Mouse (Mus musculus): Measurements from ENCODE around the gene Apon. TPM values are rescaled to one million over a fixed set of nuclear protein-coding genes. Genes with fewer than 3 reads are reported as not detected.
"Not testable (repeated sequence)": the region's sequence is repeated elsewhere in the genome, so short reads cannot be mapped to it uniquely, and the experiment has no call there.

Apon gene
- polyA plus RNA-seq, 1 experiment from 2014 or later: not detected

DNA sequence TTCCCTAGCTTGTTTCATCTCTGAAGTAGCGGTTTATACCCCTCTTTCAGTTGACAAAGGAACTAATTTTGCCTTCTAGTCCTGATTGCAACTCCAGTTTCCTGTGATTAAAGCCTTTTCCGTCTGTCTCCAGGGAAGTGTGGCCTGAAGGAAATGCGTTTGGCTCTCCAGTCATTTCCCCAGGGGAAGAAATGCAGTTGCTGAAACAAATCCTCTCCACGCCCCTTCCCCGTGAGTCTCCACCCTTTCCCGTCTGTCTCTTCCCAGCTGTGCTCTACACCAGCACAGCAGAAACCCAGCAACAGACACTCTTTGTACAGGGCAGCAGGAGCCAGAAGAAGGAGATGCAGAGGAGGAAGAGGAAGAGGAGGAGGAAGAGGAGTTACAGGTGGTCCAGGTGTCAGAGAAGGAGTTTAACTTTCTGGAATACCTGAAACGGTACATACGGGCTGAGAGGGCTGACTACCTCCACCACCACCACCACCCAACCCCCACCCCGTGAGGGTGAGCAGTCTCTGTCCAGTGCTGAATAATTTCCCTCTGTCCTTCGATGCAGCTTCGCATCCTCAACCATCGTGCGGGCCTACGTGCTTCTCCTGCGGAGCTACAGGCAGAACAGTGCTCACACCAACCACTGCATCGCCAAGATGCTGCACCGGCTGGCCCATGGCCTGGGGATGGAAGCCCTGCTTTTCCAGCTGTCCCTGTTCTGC, 6.7 kb upstream of the Apon start:
- 86% methylated on average over 17 of the region's 17 CpGs for WGBS
- no peak overlapping the region for H3K27ac ChIP-seq (ENCODE audit: low read length)
- H3K4me2 ChIP-seq (ENCODE audit: low read length): no peak overlapping the region; the same call in 1 of the 2 replicates
- no peaks in the 10 kb centered on the region for H3K27me3 ChIP-seq (replicated peaks; ENCODE audit: control insufficient read depth, insufficient read depth, low read length)
- ATAC-seq: no peak
- no peak overlapping the region for H3K9ac ChIP-seq (replicated peaks; ENCODE audit: low read depth, low read length)
- peaks cover 13% of the 10 kb centered on the region for H3K36me3 ChIP-seq (ENCODE audit: control insufficient read depth, insufficient read depth)
- H3K4me1 ChIP-seq (replicated peaks; ENCODE audit: control insufficient read depth, insufficient read depth, low read length): no peaks in the 10 kb centered on the region
- no peaks in the 10 kb centered on the region for H3K9me3 ChIP-seq (ENCODE audit: control insufficient read depth, low read length)
- H3K4me3 ChIP-seq (replicated peaks; ENCODE audit: low read length): no peak overlapping the region

DNA sequence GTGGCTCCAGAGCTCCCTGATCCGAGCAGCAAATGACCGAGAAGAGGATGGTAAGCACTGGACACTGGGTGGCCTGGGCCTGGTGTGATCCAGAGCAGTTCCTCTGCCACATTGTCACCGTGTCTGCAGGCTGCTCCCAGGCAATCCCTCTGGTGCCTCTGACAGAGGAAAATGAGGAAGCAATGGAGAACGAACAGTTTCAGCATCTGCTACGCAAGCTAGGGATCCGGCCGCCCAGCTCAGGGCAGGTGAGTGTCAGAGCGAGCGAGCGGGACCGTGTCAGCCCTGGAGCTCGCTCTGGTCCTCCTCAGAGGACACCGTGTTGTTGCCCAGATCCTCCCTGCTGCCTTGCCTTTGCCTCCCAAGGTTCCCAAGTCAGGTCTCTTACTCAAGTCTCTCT, 3.3 kb upstream of the Apon start:
- no peaks in the 10 kb centered on the region for H3K4me1 ChIP-seq (replicated peaks; ENCODE audit: control insufficient read depth, insufficient read depth, low read length)
- ATAC-seq: no peak
- no peak overlapping the region for H3K4me2 ChIP-seq (ENCODE audit: low read length)
- H3K27ac ChIP-seq (ENCODE audit: low read length): no peak overlapping the region
- WGBS: 92% methylated on average over 13 of the region's 13 CpGs
- no peaks in the 10 kb centered on the region for H3K27me3 ChIP-seq (replicated peaks; ENCODE audit: control insufficient read depth, insufficient read depth, low read length)
- H3K9ac ChIP-seq (replicated peaks; ENCODE audit: low read depth, low read length): no peak overlapping the region
- no peak overlapping the region for H3K4me3 ChIP-seq (replicated peaks; ENCODE audit: low read length)
- peaks cover 13% of the 10 kb centered on the region for H3K36me3 ChIP-seq (ENCODE audit: control insufficient read depth, insufficient read depth)
- no peaks in the 10 kb centered on the region for H3K9me3 ChIP-seq (ENCODE audit: control insufficient read depth, low read length)

DNA sequence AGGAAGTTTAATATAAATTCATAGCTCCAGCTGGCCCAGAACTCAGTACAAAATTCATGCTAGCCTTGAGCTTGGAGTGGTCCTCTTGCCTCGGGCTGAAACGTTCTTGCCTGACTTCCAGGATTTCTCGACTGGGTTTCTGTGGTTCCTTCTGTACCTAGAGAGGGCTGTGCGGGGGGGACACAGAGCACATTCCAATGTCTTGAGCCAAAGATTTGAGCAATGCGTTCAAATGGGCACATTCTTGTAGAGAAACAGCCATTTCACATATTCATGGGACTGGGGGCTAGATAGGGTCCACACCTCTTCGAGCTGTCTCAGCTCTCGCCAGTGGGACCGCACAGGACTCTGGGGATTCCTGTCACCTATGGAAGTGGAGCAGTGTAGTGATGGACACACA, 2.0 kb downstream of the Apon start:
- WGBS: 90% methylated on average over 8 of the region's 8 CpGs

GRCm38 (mm10) chr10:128256328-128256727, 2.4 kb downstream of the Apon start:
- no peak overlapping the region for H3K27ac ChIP-seq (ENCODE audit: low read length)
- no peaks in the 10 kb centered on the region for H3K4me1 ChIP-seq (replicated peaks; ENCODE audit: control insufficient read depth, insufficient read depth, low read length)
- H3K4me3 ChIP-seq (replicated peaks; ENCODE audit: low read length): no peak overlapping the region
- no peak overlapping the region for H3K9ac ChIP-seq (replicated peaks; ENCODE audit: low read depth, low read length)
- peaks cover 6% of the 10 kb centered on the region; the same call in 1 of the 2 replicates for H3K36me3 ChIP-seq (ENCODE audit: control insufficient read depth, insufficient read depth)
- H3K4me2 ChIP-seq (ENCODE audit: low read length): no peak overlapping the region
- H3K27me3 ChIP-seq (replicated peaks; ENCODE audit: control insufficient read depth, insufficient read depth, low read length): no peaks in the 10 kb centered on the region
- WGBS: 94% methylated on average over 8 of the region's 8 CpGs
- ATAC-seq: no peak
- no peaks in the 10 kb centered on the region for H3K9me3 ChIP-seq (ENCODE audit: control insufficient read depth, low read length)

More for the DNA sequence above, 2.0 kb downstream of the Apon start:
- Histone ChIP-seq H3K9me3 (ENCODE audit: control insufficient read depth, low read length) (no peaks in the 10 kb centered on the region), H3K27me3 (replicated peaks; ENCODE audit: control insufficient read depth, insufficient read depth, low read length) (no peaks in the 10 kb centered on the region), H3K4me3 (replicated peaks; ENCODE audit: low read length) (no peak overlapping the region), H3K27ac (ENCODE audit: low read length) (no peak overlapping the region), H3K4me2 (ENCODE audit: low read length) (no peak overlapping the region), H3K4me1 (replicated peaks; ENCODE audit: control insufficient read depth, insufficient read depth, low read length) (no peaks in the 10 kb centered on the region), H3K9ac (replicated peaks; ENCODE audit: low read depth, low read length) (no peak overlapping the region), H3K36me3 (ENCODE audit: control insufficient read depth, insufficient read depth) (peaks cover 6% of the 10 kb centered on the region; the same call in 1 of the 2 replicates)
- ATAC-seq: no peak

DNA sequence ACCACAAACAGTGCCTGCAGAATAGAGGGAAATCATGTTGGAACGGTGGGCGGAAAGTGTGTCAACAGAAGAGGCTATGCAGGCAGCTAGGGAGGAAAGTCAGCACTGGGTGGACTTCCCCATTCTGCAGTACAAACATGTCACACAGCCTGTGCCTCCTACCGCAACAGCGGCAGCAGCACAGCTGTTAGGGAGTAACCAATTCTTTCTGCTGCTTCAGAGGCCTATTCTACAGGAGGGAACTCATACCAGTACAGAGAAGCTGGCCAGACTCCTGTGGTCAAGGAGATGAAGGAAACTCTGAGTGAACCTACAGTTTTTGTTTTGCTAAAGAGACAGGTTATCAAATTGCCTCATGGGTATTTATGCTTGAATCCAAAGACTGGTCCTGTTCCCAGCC, 5.1 kb downstream of the Apon start:
- no peak overlapping the region for H3K9ac ChIP-seq (replicated peaks; ENCODE audit: low read depth, low read length)
- H3K4me1 ChIP-seq (replicated peaks; ENCODE audit: control insufficient read depth, insufficient read depth, low read length): no peaks in the 10 kb centered on the region
- no peaks in the 10 kb centered on the region for H3K9me3 ChIP-seq (ENCODE audit: control insufficient read depth, low read length)
- H3K4me2 ChIP-seq (ENCODE audit: low read length): no peak overlapping the region
- WGBS: 94% methylated on average over 4 of the region's 4 CpGs
- no peaks in the 10 kb centered on the region for H3K36me3 ChIP-seq (ENCODE audit: control insufficient read depth, insufficient read depth)
- H3K4me3 ChIP-seq (replicated peaks; ENCODE audit: low read length): no peak overlapping the region
- H3K27ac ChIP-seq (ENCODE audit: low read length): no peak overlapping the region
- no peak for ATAC-seq
- no peaks in the 10 kb centered on the region for H3K27me3 ChIP-seq (replicated peaks; ENCODE audit: control insufficient read depth, insufficient read depth, low read length)

GRCm38 (mm10) chr10:128259946-128260345, 6.0 kb downstream of the Apon start:
- WGBS: 84% methylated on average over 5 of the region's 5 CpGs
- no peak overlapping the region for H3K4me2 ChIP-seq (ENCODE audit: low read length)
- no peak for ATAC-seq
- H3K27me3 ChIP-seq (replicated peaks; ENCODE audit: control insufficient read depth, insufficient read depth, low read length): no peaks in the 10 kb centered on the region
- H3K9me3 ChIP-seq (ENCODE audit: control insufficient read depth, low read length): no peaks in the 10 kb centered on the region
- H3K36me3 ChIP-seq (ENCODE audit: control insufficient read depth, insufficient read depth): no peaks in the 10 kb centered on the region
- H3K27ac ChIP-seq (ENCODE audit: low read length): no peak overlapping the region
- no peak overlapping the region for H3K9ac ChIP-seq (replicated peaks; ENCODE audit: low read depth, low read length)
- H3K4me3 ChIP-seq (replicated peaks; ENCODE audit: low read length): no peak overlapping the region
- H3K4me1 ChIP-seq (replicated peaks; ENCODE audit: control insufficient read depth, insufficient read depth, low read length): no peaks in the 10 kb centered on the region

DNA sequence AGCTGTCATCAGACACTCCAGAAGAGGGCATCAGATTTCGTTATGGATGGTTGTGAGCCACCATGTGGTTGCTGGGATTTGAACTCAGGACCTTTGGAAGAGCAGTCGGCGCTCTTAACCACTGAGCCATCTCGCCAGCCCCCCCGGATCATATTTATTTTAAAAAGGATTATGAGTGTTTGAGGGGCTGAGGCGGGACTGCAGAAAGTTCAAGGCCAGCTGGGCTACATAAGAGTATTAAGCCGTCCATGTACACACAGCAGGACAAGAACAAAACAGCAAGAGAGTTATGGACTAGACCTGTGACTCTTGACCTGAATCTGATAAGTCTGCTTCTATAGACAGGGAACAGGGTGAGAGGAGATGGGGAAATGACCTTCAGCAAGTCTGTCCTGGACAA, 6.5 kb downstream of the Apon start:
- not testable (repeated sequence) for H3K4me1 ChIP-seq (replicated peaks; ENCODE audit: control insufficient read depth, insufficient read depth, low read length); H3K27me3 ChIP-seq (replicated peaks; ENCODE audit: control insufficient read depth, insufficient read depth, low read length); ATAC-seq; H3K9me3 ChIP-seq (ENCODE audit: control insufficient read depth, low read length); H3K4me2 ChIP-seq (ENCODE audit: low read length); H3K9ac ChIP-seq (replicated peaks; ENCODE audit: low read depth, low read length); H3K4me3 ChIP-seq (replicated peaks; ENCODE audit: low read length); H3K27ac ChIP-seq (ENCODE audit: low read length); H3K36me3 ChIP-seq (ENCODE audit: control insufficient read depth, insufficient read depth)
- 90% methylated on average over 7 of the region's 7 CpGs for WGBS

DNA sequence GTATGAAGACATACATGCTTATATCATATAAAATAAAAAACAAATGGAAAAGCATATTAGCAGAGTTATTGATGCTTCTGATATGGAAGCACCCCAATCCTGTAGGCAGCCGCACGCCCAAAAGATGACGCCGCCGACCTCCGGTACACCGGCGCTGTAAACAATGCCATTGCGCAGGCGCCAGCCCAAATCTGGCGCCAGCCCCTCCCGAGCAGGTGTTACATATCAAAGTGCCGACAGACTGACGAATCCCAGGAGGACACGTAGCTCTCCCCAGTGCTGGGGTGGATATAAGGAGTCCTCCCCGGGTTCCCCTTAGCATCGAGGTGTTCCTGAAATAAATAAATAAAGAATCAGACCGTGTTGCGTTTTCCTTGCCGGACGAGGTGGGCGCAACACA, 8.4 kb downstream of the Apon start:
- Histone ChIP-seq H3K27ac (ENCODE audit: low read length) (no peak overlapping the region), H3K4me3 (replicated peaks; ENCODE audit: low read length) (no peak overlapping the region), H3K9ac (replicated peaks; ENCODE audit: low read depth, low read length) (no peak overlapping the region), H3K36me3 (ENCODE audit: control insufficient read depth, insufficient read depth) (no peaks in the 10 kb centered on the region), H3K4me2 (ENCODE audit: low read length) (no peak overlapping the region), H3K4me1 (replicated peaks; ENCODE audit: control insufficient read depth, insufficient read depth, low read length) (no peaks in the 10 kb centered on the region), H3K27me3 (replicated peaks; ENCODE audit: control insufficient read depth, insufficient read depth, low read length) (no peaks in the 10 kb centered on the region), H3K9me3 (ENCODE audit: control insufficient read depth, low read length) (no peaks in the 10 kb centered on the region)
- ATAC-seq: no peak
- 86% methylated on average over 22 of the region's 22 CpGs for WGBS

DNA sequence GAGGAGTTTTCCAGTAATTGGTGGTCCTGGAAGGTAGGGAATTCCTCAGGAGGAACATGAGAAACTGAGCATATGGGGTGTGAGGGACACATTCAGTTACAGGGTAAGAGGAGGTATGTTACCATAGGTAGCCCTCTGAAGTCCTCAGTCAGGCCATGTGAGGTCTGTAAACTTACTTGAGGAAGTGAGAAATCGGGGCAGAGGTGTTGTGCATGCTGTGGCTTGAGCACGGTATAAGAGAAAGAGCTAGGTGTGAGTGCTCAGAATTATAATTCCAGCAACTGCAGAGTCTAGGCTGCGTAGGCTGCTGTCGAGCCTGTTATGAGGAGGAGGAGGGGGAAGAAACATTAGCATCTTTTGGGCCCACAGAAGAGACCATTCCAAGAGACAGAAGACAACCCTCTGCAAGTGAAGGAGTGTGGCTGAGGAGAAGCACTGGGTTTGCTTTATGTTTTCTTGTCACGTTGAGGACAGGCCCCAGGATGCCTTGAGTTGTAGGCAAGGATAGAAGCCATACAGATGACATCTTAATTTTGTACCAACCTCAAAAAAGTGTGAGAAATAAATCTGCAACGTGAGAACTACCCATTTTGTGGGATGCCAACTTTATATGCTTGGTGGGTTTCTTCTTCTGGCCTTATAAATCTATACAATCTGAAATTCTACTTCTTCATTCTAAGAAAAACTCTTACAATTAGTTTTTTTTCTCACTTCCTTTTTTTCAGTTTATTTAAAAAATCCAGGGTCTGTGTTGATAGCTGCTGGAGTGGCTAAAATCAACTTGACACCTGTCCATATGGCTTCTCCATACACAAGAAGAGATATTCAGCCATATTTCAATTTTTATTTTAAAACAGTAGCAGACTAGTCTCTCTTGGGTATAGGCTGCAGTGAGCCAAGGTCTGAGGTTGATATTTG, 9.8 kb downstream of the Apon start:
- H3K4me3 ChIP-seq (replicated peaks; ENCODE audit: low read length): no peak overlapping the region
- 80% methylated on average over 6 of the region's 6 CpGs for WGBS
- no peak for ATAC-seq
- no peaks in the 10 kb centered on the region for H3K27me3 ChIP-seq (replicated peaks; ENCODE audit: control insufficient read depth, insufficient read depth, low read length)
- H3K36me3 ChIP-seq (ENCODE audit: control insufficient read depth, insufficient read depth): no peaks in the 10 kb centered on the region
- H3K9ac ChIP-seq (replicated peaks; ENCODE audit: low read depth, low read length): no peak overlapping the region
- no peaks in the 10 kb centered on the region for H3K4me1 ChIP-seq (replicated peaks; ENCODE audit: control insufficient read depth, insufficient read depth, low read length)
- H3K9me3 ChIP-seq (ENCODE audit: control insufficient read depth, low read length): no peaks in the 10 kb centered on the region
- H3K27ac ChIP-seq (ENCODE audit: low read length): no peak overlapping the region
- no peak overlapping the region for H3K4me2 ChIP-seq (ENCODE audit: low read length)

All from forebrain, embryonic 16.5 days (tissue).